Mouse (Mus musculus): ENCODE data around the gene Scaf4. TPM values are rescaled to one million over a fixed set of nuclear protein-coding genes. Genes with fewer than 3 reads are reported as not detected.

Scaf4 gene
- polyA plus RNA-seq, 1 experiment: 67.0 TPM

GRCm38 (mm10) chr16:90176472-90176871 lies 107.8 kb downstream of the Scaf4 start:
- Histone ChIP-seq H3K36me3 (ENCODE audit: control insufficient read depth, insufficient read depth, low read length) (no peaks in the 10 kb centered on the region), H3K4me3 (ENCODE audit: control insufficient read depth, low read depth, low read length) (no peak overlapping the region), H3K27ac (ENCODE audit: control insufficient read depth, insufficient read depth, low read depth, low read length) (no peak overlapping the region), H3K27me3 (ENCODE audit: control insufficient read depth, insufficient read depth, low read length) (no peaks in the 10 kb centered on the region), H3K4me1 (ENCODE audit: control insufficient read depth, insufficient read depth, low read length) (no peaks in the 10 kb centered on the region)
- TF ChIP-seq POLR2A (IDR thresholded peaks at IDR 0.05; ENCODE audit: control insufficient read depth, low read depth, low read length) (no peak), CTCF (IDR thresholded peaks at IDR 0.05; ENCODE audit: control insufficient read depth, insufficient read depth, insufficient replicate concordance, low read depth, low read length) (no peak)

Other genes starting within 250 kb of the Scaf4 start
- 6.6 and 9.6 TPM in 2 replicates for gene Tiam1, start 140.7 kb downstream of the Scaf4 start, polyA plus RNA-seq (2012; rRNA removed)
- gene Sod1, start 63.7 kb downstream of the Scaf4 start, polyA plus RNA-seq (2012; rRNA removed): 407 and 434 TPM in 2 replicates
- gene Hunk, start 101.5 kb upstream of the Scaf4 start, polyA plus RNA-seq (2012; rRNA removed): 5.0 and 5.7 TPM in 2 replicates